Mouse (Mus musculus) E14TG2a.4 (cell line): ENCODE data around the gene Gm45062.

Experiments used
- CTCF ChIP-seq: conservative IDR thresholded peaks from 2 replicates; pipeline ENCODE4 v1.5.1; 2014; ENCODE audit warnings: low read length
- POU5F1 ChIP-seq: IDR thresholded peaks from 2 replicates; pipeline ENCODE4 v1.6.1; 2014; ENCODE audit warnings: low read length, borderline replicate concordance

DNA sequence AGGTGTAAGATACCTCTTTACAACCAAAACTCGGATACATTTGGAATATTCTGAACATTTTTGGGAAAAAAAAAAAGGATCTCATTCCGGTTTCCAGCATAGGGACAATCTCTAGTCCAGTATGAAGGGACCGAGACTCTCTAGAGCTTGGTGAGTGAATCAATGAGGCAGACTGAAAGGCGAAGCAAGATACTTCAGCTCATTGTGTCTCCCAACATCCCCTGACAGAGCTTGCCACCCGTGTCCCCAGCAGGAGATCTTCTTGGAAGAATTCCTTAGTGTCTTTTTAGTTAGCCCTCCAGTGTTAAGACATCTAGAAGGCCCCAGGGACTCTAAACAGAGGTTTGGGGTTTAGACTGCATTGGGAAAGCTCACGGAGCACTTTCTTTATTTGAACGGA lies 230.0 kb downstream of the Gm45062 start:
- TF ChIP-seq CTCF (no peak), POU5F1 (no peak)
